Mouse (Mus musculus): ENCODE measurements around the gene Timp3.
A peak's percentile ranks its signal among the peaks of the same experiment; 100 is the strongest.

The Timp3 gene

DNA sequence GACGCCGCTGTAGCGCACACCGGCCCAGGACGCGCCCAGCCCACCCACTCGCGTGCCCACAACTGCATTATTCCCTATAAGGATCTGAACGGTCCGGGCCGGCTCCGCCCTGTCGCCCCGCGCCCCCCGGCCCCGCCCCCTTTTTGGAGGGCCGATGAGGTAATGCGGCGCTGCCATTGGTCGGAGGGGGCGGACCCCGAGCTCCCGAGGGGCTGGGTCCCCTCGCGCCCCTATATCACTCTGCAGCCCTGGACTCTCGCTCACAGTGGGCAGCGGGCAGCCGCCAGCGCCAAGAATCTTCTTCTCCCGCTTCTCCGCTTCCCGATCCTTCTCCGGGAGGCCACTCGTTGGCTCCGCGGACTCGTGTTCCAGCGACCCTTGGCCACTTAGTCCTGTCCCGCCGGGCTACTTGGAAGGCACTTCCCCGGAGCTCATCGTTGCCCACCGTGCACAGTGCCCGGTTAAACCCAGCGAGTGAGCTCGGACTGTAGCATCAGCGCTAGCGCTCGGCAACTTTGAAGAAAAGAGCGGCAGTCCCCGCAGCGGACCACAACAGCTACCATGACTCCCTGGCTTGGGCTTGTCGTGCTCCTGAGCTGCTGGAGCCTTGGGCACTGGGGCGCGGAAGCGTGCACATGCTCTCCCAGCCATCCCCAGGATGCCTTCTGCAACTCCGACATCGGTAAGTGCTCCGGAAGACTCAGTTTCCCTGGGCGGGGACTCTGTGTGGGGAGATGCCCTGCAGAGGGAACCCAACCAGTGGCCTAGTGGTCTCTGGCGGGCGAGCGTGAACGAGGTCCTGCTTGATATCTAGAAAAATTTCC, at the start of gene Timp3:
Gene Timp3, plus strand, starts transcription at position 80 of the 824 bp plus-strand sequence.
- no peak for DNase-seq (ENCODE audit: low read depth, low spot score)

DNA sequence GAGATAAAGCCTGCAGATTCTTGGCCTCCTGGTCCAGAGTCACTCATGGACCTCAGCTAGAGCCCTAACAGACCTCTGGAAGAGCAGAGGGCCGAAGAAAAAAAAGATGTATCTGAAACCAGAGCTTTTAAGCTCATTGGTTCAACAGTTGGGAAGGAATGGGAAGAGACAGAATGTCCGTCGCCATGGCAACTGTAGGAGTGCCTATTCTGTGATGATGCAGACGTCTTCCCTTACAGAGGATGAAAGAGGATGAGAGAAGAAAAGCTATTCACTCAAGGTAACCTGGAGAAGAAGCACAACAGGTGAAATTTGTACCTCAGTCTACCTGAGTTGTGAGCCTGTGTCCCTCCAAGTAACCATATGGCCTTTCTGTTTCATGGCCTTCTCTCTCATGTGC, 44.0 kb upstream of the Timp3 start:
- DNase-seq (ENCODE audit: low read depth, low spot score), result no peak

DNA sequence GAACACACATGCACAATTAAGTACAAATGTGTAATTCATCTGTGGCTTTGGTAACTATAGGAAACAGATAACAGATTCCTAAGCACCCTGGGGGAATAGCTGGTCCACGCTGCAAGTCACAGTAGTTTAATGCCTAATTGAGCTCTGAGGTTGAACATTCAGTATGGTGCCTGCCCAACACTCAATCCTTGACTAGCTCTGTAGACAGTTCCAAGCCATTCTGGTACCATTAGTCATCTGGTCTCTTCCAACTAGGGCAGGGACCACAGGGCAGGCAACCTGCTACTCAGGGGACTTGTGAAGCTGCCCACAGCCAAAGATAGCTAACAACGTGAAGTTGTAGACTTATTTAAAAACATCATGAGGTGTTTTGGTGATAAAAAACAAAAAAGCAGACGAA, 43.1 kb upstream of the Timp3 start:
- DNase-seq (ENCODE audit: low read depth, low spot score), result no peak

DNA sequence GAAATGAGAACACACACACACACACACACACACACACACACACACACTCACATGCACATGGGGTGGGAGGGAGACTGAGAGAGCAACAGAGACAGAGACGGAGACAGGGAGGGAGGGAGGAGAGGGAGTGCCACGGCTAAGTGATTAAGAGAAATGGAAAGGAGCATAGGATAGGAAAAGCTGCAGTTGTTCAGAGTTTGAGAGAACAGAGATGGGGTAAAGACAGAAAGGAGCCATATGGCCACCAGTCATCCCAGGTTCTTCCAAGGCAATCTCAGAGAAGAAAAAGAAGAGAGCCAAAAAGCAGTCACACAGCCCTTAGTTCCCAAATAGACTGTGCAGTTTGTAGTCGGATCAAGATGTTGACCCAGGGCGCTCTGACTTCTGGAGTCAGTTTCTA, 42.1 kb upstream of the Timp3 start:
- no peak for DNase-seq (ENCODE audit: low read depth, low spot score)

DNA sequence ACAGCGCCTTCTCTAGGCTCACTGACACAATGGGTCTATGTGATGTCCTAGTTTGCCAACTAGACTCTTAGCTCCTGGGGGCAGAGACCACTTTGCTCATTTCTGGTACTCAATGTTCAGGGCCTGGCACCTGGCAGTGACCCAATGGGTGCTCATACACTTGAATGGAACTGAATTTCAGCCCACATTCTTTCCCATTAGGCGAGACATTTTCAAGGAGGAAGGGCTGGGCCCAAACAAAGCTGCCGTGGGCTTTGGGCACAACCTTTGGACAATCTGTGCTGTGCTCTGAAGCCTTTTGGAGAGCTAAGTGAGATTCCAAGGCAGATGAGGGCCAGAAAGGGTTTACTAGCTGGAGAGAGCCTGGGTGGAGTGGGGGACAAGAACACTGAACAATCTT, 41.2 kb upstream of the Timp3 start:
- no peak for DNase-seq (ENCODE audit: low read depth, low spot score)

DNA sequence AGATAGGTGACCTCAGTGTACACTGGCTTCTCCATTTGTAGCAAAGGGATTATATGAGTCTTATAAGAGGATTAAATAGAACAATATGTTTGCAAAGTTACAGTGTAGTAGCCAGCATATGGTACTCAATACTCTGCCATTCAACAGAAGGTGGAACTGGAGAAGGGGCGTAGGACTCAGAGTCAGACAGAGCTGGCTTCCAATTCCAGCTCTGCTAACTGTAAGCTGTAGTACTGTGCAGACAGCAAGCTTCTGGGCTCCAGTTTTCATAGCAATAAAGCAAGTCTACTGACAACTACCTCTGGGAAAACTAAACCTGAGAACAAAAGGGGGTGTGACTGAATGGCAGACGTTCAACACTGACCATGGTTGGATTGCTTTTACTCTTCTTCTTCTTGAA, 38.4 kb upstream of the Timp3 start:
- no peak for DNase-seq (ENCODE audit: low read depth, low spot score)

DNA sequence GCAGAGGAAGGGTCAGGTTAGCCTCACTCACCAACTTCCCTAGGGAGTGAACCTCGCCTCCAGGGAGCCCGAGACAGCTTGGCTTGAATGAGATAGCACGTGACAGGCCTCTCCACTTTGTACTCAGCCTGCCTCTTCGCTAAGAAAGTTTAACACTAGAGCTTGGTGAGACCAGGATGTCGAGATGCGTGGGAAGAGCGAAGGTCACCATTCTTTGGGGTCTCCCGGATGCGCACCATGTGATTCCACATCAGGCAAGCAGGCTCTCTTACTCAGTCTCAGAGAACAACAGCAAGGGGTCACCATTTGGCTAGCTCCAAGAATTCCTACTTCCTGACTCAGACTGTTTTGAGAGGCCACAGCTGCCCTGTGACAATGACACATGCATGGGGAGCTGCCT, 35.6 kb upstream of the Timp3 start:
- no peak for DNase-seq (ENCODE audit: low read depth, low spot score)

DNA sequence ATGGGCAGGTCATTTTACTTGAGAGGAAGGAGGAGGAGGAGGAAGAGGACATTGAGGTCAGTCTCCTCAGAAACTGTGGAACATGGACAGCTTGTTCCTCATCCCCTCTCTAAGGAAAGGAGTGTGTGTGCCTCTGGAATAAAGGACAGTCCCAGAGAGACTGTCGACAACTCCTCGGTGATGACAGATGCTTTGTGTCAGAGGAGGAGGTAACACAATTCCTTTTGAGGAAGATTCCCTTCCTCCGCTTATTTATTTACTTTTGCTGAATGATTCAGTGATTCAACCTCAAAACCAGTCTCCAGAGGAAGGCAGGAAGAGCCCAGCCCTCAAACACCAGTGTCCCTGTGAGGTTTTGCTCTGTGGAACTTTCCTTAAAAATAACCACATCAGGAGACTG, 29.9 kb upstream of the Timp3 start:
- peak; percentile 61 for DNase-seq (ENCODE audit: low read depth, low spot score)

DNA sequence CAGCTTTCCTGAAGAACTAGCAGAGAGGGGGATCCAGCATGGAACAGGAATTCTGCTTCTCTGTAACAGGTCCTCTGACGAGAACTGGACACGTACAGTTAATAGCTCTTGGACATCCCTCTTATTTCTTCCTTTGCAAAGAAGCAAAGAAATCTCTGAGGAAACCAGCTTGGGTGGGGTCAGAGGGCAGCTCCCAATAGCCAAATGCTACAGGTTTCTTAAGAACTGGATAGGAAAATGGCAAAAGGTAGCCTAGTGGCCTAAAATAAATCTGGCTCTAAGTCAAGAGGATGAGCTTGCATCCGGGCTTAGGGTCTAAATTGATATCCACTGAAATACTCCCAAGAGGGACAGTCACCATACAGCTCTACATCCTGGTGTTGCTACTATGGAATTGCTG, 27.3 kb upstream of the Timp3 start:
- no peak for DNase-seq (ENCODE audit: low read depth, low spot score)

DNA sequence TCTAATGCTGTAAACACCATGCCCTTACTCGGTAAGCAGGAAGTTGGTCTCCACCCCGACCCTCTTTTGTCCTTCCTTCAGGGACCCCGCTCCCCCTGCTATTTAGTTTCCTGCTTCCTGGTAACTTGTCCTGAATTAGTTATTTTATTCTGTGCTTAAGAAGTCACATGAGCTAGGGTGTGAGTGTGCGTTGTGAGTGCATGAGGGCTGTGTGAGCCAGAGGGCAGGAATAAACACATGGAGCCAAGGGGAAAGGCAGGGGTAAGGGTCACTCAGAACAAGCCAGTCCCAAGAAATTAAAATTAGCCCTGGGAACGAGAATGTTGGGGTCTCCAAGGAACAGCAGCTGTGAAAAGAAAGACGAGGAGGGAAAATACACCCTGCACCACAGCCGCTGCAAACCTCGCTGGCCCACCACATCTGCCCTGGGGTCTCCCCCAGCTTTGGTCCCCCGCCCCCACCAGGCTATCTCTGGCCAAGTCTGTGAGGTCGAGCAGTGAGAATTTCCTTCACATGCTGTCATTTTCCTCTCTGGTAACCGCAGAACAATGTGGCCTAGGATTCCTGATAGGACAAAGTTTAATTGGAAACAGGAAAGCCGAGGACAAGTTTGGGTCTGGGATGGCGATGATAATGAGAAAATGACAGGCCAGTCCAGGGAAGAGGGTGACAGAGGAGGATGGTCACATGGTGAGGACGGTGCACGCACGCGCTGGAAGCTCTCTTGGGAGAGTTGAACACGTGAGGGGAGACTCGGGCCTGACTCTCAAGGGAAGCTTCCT, 26.6 kb upstream of the Timp3 start:
- DNase-seq (ENCODE audit: low read depth, low spot score), result peak; percentile 58

DNA sequence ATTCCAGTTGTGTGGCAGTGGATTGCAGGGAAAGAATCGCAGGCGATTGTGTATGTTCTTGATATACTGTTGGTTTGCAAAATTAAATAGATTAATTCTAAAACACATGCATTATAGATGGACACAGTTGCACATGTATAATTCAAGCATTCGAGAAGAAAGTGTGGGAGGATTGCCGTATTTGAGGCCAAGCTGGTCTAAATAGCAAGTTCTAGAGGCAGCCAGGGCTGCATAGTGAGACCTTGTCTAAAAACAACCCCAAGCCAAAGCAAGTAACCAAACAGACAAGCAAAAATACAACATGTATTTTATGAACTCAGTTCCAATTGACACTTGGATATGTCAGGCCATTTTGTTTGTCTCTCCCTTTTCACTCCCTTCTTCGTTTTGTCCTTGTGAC, 24.6 kb upstream of the Timp3 start:
- DNase-seq (ENCODE audit: low read depth, low spot score), result no peak

DNA sequence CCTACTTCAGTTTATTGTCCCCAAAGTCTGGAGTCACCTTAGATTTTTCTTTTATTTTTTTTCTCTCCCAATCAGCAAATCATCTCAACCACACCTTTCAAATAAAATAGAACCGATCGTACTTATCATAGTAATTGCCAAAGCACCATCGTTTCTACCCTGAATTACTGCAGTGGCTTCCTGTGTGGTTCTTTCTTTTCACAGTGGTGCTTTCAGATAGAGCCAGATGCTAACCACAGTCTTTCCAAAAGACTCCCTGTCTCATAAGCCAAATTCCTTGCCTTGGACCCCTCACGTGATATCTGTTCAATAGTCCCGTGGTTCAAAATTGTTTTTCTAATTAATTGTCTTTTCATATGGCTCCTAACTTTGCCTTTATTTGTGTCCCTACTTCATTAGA, 22.8 kb upstream of the Timp3 start:
- DNase-seq (ENCODE audit: low read depth, low spot score), result no peak

DNA sequence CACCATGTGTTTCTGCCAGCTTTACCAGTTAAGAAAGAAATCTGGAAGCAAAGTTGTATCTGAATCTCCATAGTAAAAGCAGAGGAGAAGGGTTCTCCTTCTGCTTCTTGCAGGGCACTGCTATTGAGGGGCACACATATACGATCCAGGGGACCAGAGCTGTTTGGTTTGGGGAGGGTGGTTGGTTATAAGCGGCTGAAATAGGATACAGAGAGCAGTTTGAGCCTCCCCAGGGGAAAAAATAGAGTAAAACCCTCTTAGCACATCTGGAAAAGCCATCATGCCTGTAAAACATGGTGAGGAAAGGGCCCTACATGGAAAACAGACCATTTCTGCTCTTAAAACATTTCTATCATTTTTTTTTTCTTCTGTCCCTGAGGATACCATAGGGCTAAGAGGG, 21.7 kb upstream of the Timp3 start:
- no peak for DNase-seq (ENCODE audit: low read depth, low spot score)

DNA sequence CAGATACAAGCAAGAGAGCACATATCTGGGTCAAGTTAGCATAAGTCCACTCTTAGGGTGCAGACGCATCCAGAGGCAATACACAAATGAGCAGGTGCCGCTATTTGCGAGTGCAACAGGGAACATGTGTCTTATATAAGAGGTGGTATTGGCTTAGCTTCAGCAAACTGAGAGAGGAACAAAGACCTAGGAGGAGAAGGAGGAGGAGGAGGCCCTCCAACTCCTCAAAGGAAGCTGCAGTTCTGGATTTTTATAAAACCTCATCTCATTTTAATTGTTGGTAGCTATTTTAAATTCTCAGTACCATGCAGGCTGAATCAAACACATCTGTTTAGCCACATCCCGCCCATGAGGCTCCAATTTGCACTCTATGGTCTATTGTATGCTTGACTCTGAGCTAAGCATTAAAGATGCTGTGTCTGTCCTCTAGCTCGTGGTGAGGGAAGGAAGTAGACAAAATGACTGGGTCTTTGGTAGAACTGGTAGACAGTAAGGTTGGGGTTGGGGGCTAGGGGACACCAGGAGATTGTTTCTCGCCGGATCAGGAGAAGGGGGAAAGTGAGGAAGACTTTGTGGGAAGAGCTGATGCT, 20.5 kb upstream of the Timp3 start:
- DNase-seq (ENCODE audit: low read depth, low spot score), result no peak

DNA sequence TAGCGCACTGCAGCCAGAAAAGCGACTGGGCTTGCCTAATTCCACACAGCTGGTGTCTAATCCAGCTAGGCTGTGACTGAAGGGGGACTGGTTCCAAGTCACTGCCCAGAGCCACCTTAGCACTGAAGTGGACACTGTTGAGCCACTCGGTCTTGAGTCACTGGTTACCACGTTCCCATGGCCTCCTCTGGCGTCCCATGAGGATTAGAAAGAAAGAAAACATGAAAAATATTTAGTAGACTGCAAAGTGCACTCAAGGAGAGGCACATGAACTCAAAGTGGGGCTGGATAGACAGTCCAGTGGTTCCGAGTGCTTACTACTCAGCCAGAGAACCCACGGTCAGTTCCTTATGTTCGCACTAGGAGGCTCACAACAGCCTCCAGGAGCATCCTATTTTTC, 18.9 kb upstream of the Timp3 start:
- no peak for DNase-seq (ENCODE audit: low read depth, low spot score)

DNA sequence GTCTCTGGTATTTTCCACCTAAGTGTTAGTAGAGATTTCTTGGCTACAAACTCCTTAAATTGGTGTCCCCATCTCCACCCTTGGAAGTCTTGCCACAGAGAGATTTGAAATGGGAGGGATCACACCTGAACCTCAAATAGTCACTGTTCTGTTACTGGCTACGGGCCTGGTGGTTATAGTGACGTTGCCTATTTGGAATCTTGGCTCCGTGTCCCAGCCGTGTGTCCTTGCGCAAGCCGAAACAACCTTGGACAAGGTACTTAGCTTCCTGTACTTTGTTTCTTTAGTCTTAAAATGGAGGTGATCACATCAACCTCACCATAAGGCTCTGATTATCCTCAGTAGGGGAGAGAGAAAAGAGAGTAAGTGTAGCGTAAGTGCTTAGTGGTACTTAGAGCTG, 13.7 kb upstream of the Timp3 start:
- DNase-seq (ENCODE audit: low read depth, low spot score), result no peak

DNA sequence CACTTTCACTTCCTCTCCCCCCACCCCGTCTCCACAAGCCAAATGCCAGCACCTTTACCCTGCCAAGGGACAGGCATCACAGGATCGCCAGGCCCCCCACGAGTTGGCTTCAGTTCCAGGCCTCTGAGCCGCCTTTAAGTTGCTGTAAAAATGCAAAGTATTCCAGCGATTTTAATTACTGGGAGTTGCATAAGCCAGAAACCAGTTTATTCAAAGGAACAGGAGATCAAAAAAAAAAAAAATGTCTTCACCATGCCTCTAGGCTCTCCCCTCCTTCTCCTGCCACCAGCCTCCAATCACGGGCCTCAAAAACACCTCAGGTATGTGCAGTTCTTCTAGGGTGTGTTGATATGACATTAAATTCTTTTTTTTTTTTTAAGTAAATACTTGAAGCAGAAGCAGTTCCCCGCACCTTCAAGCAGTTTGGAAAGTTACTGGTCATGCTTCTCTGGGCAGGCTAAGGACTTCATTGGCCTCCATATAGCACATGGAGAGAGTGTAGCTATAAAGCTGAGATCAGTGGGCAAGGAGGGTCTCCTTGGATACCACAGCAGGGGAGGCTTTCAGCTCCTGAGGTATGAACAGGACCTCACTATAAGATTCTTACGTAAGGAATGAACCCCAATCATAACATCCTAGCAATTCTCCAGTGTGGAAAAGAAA, 9.9 kb upstream of the Timp3 start:
- no peak for DNase-seq (ENCODE audit: low read depth, low spot score)

DNA sequence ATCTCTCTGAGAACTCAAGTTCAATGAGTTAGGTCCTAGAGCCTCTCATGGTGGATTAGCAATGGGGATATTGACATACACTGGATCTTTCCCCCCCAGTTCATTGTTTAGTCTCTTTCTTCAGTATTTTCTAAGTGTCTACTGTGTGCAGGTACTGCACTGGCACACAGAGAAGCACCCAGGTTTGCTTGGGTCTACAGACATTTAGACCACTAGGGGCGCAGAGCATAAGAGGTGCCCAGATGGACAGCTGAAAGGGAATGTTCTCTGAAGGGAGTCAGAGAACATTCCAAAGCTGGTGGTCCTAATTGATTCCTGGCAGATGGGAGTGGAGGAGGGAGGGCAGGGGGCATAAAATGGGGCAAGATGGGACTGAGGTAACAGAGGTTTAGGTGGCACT, 6.3 kb upstream of the Timp3 start:
- no peak for DNase-seq (ENCODE audit: low read depth, low spot score)

DNA sequence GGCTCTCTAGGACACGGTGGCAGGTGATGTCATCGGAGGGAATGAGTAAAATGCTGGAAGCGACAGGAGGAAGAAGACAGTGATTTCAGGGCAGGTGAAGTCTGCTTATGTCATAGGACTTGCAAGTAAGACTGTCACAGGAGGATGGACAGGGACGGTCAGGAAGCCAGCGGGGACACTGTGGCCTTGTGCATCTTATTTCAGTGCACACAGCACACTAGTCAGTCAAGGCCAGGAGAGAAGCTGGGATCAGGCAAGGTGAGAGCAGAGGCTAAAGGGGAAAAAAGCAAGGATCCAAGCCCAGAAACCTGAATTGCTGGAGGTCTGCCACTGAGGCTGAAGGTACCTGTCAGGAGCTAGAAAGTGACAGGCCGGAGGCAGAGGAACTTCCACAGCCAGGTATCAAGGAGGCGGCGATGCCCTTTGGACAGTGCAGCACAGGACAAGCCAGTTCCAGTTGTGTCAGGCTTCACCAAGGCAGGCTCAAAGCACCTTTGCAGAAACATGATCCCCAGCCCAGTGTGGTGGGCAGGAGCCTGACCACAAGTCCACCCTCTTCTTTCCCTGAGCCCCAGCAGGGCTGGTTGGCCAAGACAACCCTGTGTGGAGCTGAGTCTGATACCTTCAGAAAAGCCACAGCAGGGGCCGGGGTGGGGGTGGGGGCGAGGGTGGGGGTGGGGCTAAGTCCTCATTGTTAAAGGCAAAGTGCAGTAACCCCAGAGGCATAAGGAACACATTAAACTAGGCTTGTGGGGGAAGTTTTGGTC, 5.4 kb upstream of the Timp3 start:
- no peak for DNase-seq (ENCODE audit: low read depth, low spot score)

DNA sequence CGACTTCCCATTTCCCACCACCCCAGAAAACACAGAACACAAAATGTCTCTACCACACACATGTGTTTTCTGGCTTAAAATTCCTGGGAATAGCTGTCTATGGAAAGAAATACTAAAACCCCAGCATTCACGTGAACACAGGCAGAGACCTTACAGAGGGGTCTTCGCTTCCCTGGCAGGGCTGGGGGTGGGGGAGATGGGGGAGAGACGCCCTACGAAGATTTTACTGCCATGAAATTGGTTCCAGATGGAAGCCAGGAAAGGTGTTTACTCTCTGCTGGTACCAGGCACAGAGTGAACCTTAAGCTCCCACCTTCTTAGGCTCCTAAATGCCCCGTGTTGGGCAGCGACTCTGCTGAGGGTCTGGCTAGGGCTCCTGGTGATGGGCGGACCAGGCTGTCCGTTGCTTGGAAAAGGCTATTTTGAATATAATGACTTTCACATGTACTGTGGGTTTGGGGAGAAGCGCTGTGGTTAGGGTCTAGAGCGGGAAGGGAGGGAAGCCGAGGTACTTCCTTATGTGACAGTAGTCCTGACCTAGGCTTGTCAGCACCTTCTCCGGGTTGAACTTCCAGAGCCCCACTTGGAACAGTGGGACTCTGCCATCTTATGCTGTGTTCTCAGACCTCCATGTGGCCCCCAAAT, 4.6 kb upstream of the Timp3 start:
- DNase-seq (ENCODE audit: low read depth, low spot score), result no peak

DNA sequence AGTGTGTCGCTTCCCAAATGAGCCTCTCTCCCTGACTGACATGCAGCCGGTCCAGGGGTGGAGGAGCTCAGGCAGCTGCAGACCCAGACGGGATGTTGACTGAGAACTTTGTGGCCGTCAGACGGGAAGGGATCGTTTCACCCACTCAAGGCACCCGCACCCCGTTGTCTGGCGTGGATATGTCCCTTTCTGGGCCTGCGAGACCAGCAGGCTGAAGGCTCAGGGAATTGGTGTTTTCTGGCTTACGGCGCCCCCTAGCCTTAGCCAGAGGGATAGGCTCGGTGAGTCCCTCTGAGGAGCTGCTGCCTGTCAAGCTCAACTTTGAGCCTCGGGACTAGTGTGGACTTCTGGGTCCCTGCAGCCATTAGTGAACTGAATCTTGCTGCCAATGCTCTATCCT, 4.1 kb upstream of the Timp3 start:
- DNase-seq (ENCODE audit: low read depth, low spot score), result no peak

Data from skeletal muscle tissue, adult 2 months (tissue).